In genomic region chr9:114805151-114805671, GRCm38 (mm10) we compare ENCODE assay signal across 9 mouse cellular contexts. TPM values are rescaled to one million over a fixed set of nuclear protein-coding genes. Genes with fewer than 3 reads are reported as not detected.
DNase-seq lines count a peak whose midpoint lies in the region; ATAC-seq lines count a peak whose summit lies in the region.
"Had no signal": no experiment of that assay in that cellular context is flagged by ENCODE, and none has a peak within 500 bp of the region (broad histone marks: within the 10 kb centered on the region; RNA-seq: fewer than 3 reads in every experiment).

No protein-coding gene starts in this region.

- no peak overlapping the region for H3K27ac ChIP-seq in heart, embryonic 10.5 days
- H3K27ac ChIP-seq in liver, embryonic 13.5 days: no peak overlapping the region
- H3K27ac ChIP-seq in stomach, embryonic 14.5 days (ENCODE audit: low read length): no peak overlapping the region; the same call in 1 of the 2 replicates
- H3K27ac ChIP-seq: neural tube, embryonic 12.5 days had no signal

- no peak overlapping the region for H3K9ac ChIP-seq in liver, embryonic 13.5 days
- H3K9ac ChIP-seq in stomach, embryonic 14.5 days (replicated peaks; ENCODE audit: low read depth, low read length): no peak overlapping the region
- H3K9ac ChIP-seq: neural tube, embryonic 12.5 days had no signal

- no peak overlapping the region for H3K4me2 ChIP-seq in liver, embryonic 13.5 days
- no peak overlapping the region for H3K4me2 ChIP-seq in stomach, embryonic 14.5 days (replicated peaks; ENCODE audit: low read depth, low read length)
- H3K4me2 ChIP-seq: neural tube, embryonic 12.5 days had no signal

- no peaks in the 10 kb centered on the region for H3K27me3 ChIP-seq in heart, embryonic 10.5 days (ENCODE audit: insufficient read depth, poor library complexity, severe bottlenecking)
- H3K27me3 ChIP-seq in liver, embryonic 13.5 days: no peaks in the 10 kb centered on the region
- no peaks in the 10 kb centered on the region for H3K27me3 ChIP-seq in stomach, embryonic 14.5 days (ENCODE audit: control insufficient read depth, insufficient read depth, low read length)

- 57% methylated on average over 19 of the region's 19 CpGs for WGBS in heart, embryonic 10.5 days
- 82% methylated on average over 19 of the region's 19 CpGs for WGBS in liver, embryonic 13.5 days (ENCODE audit: insufficient replicate concordance)
- 42% methylated on average over 19 of the region's 19 CpGs for WGBS in stomach, embryonic 14.5 days

- peaks cover 40% of the 10 kb centered on the region for H3K4me1 ChIP-seq in heart, embryonic 10.5 days
- H3K4me1 ChIP-seq in liver, embryonic 13.5 days (replicated peaks): peaks cover 17% of the 10 kb centered on the region; the same call in 1 of the 2 replicates
- peaks cover 9% of the 10 kb centered on the region for H3K4me1 ChIP-seq in stomach, embryonic 14.5 days (ENCODE audit: control insufficient read depth, insufficient read depth, low read length)

- peak; percentile 59 to 72 for DNase-seq in right cerebral cortex, adult 2 months (ENCODE audit: low spot score in 2 of 2)
- no peak for DNase-seq in right cerebral cortex, postnatal 14 days
- peak; percentile 79 for DNase-seq in heart, embryonic 10.5 days (ENCODE audit: low spot score)
- DNase-seq in kidney, postnatal 10 days: peak; percentile 42
- DNase-seq in liver, embryonic 13.5 days: no peak
- no peak for DNase-seq in spleen, adult 18-20 months
- no peak for DNase-seq in thymus, postnatal 14 days

- no peaks in the 10 kb centered on the region for H3K36me3 ChIP-seq in heart, embryonic 10.5 days
- H3K36me3 ChIP-seq in liver, embryonic 13.5 days: no peaks in the 10 kb centered on the region
- H3K36me3 ChIP-seq in stomach, embryonic 14.5 days (ENCODE audit: control insufficient read depth, insufficient read depth, low read length): no peaks in the 10 kb centered on the region
- H3K36me3 ChIP-seq: neural tube, embryonic 12.5 days had no signal

- H3K9me3 ChIP-seq in heart, embryonic 10.5 days: no peaks in the 10 kb centered on the region
- H3K9me3 ChIP-seq in liver, embryonic 13.5 days (replicated peaks): no peaks in the 10 kb centered on the region
- no peaks in the 10 kb centered on the region for H3K9me3 ChIP-seq in stomach, embryonic 14.5 days (ENCODE audit: control insufficient read depth, low read depth, low read length)
- H3K9me3 ChIP-seq: neural tube, embryonic 12.5 days had no signal

- no peak overlapping the region for H3K4me3 ChIP-seq in heart, embryonic 10.5 days
- no peak overlapping the region for H3K4me3 ChIP-seq in liver, embryonic 13.5 days (replicated peaks)
- no peak overlapping the region for H3K4me3 ChIP-seq in stomach, embryonic 14.5 days (ENCODE audit: low read depth, low read length)
- H3K4me3 ChIP-seq: neural tube, embryonic 12.5 days had no signal

- peak; percentile 30; the same call in 1 of the 2 replicates for ATAC-seq in liver, embryonic 13.5 days (ENCODE audit: low read depth)
- ATAC-seq in stomach, embryonic 14.5 days (ENCODE audit: insufficient number of reproducible peaks, insufficient read depth, low FRiP score, low read depth): peak; percentile 72; the same call in 1 of the 2 replicates

RNA-seq across cellular contexts. Expression of gene Cmtm7, which starts 23.6 kb away (rescaled TPM):
- 143 and 145 TPM in 2 replicates for polyA plus RNA-seq in heart, embryonic 10.5 days (2016; fragmentation: Nextera tagmentation; extraction: Ambion mirVana)
- polyA plus RNA-seq in liver, embryonic 13.5 days (2015; fragmentation: Nextera tagmentation; extraction: Ambion mirVana): 52.4 and 59.5 TPM in 2 replicates
- 97.4 and 101 TPM in 2 replicates for polyA plus RNA-seq in stomach, embryonic 14.5 days (2014; fragmentation: Nextera tagmentation; extraction: Ambion mirVana)

RNA-seq across cellular contexts. Expression of gene Cmtm8, which starts 38.7 kb away (rescaled TPM):
- polyA plus RNA-seq in heart, embryonic 10.5 days (2016; fragmentation: Nextera tagmentation; extraction: Ambion mirVana): 17.2 and 23.4 TPM in 2 replicates
- polyA plus RNA-seq in liver, embryonic 13.5 days (2015; fragmentation: Nextera tagmentation; extraction: Ambion mirVana): 21.0 and 23.2 TPM in 2 replicates
- 54.3 and 58.8 TPM in 2 replicates for polyA plus RNA-seq in stomach, embryonic 14.5 days (2014; fragmentation: Nextera tagmentation; extraction: Ambion mirVana)

Comparison
In these comparisons a context has a peak if more than half of its experiments do, and no peak if none do; other contexts are left out.
1. DNase-seq: peak in right cerebral cortex, adult 2 months (2 of 2), heart, embryonic 10.5 days (single experiment) and kidney, postnatal 10 days (single experiment); none in right cerebral cortex, postnatal 14 days (single experiment), liver, embryonic 13.5 days (single experiment), spleen, adult 18-20 months (0 of 2) and thymus, postnatal 14 days (single experiment).